Mouse (Mus musculus) liver, adult 2 months (tissue): Measurements from ENCODE around the gene Gm45208.

Source experiments
- CTCF ChIP-seq: fragments of 200-500 bp; IDR thresholded peaks from 2 replicates; pipeline ENCODE4 v1.5.1; 2011; ENCODE audit warnings: low read depth, low read length, control low read depth
- POLR2A ChIP-seq: fragments of 200-500 bp; IDR thresholded peaks from 2 replicates; pipeline ENCODE4 v1.6.1; 2011; ENCODE audit warnings: low read length, control low read depth; ENCODE audit not compliant: insufficient read depth; ENCODE audit errors: extremely low read depth

DNA sequence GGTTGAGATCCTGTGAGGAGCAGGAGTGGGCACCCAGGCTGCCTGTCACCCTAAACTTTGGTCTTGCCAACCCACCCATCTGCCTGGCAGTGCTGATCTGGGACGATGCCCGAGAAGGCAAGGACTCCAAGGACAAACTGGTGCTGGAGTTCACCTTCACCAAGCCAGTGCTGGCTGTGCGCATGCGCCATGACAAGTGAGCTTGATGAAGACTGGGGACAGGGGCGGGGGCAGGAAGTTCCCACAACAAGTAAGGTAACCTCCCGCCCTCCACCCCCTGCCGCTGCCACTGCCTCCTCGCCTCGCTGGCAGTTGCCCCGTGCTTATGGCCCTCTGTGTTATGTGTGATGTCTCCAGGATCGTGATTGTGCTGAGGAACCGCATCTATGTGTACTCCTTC lies 3.8 kb downstream of the Gm45208 start:
- TF ChIP-seq CTCF: no peak
- no peak for TF ChIP-seq POLR2A
